Mouse (Mus musculus) midbrain, embryonic 14.5 days (tissue): ENCODE results near the gene Ntn1. TPM values are rescaled to one million over a fixed set of nuclear protein-coding genes. Genes with fewer than 3 reads are reported as not detected.

Source experiments
- ATAC-seq: fragments of 200-750 bp; cut with Nextera tagmentation; 2 replicates; pipeline ENCODE4 v1.8.0; 2017; ENCODE audit warnings: moderate number of reproducible peaks, moderate library complexity; ENCODE audit not compliant: low FRiP score, low TSS enrichment
- DNase-seq: peaks from one replicate; pipeline ENCODE4 v3.0.0-alpha.2; 2015
- H3K27ac ChIP-seq: fragments of 300-500 bp; sonication (generic); replicated peaks from 2 replicates; pipeline ENCODE4 v1.5.1; 2014; ENCODE audit warnings: mild to moderate bottlenecking, low read depth, low read length, moderate library complexity
- H3K27me3 ChIP-seq: fragments of 300-500 bp; sonication (generic); 2 replicates; pipeline ENCODE4 v1.6.1; 2014; ENCODE audit warnings: low read length, control low read depth, mixed read lengths; ENCODE audit not compliant: control insufficient read depth, insufficient read depth
- H3K36me3 ChIP-seq: fragments of 300-500 bp; sonication (generic); 2 replicates; pipeline ENCODE4 v1.6.1; 2014; ENCODE audit warnings: low read length, control low read depth; ENCODE audit not compliant: control insufficient read depth, insufficient read depth
- H3K4me1 ChIP-seq: fragments of 300-500 bp; sonication (generic); 2 replicates; pipeline ENCODE4 v1.6.1; 2014; ENCODE audit warnings: mild to moderate bottlenecking, antibody characterized with exemption, low read length, control low read depth; ENCODE audit not compliant: control insufficient read depth, insufficient read depth
- H3K4me2 ChIP-seq: fragments of 300-500 bp; sonication (generic); 2 replicates; pipeline ENCODE4 v1.6.1; 2014; ENCODE audit warnings: mild to moderate bottlenecking, low read length, moderate library complexity
- H3K4me3 ChIP-seq: fragments of 300-500 bp; sonication (generic); replicated peaks from 2 replicates; pipeline ENCODE4 v1.5.1; 2014; ENCODE audit warnings: low read depth, low read length
- H3K9ac ChIP-seq: fragments of 300-500 bp; sonication (generic); replicated peaks from 2 replicates; pipeline ENCODE4 v1.6.1; 2014; ENCODE audit warnings: mild to moderate bottlenecking, low read length, moderate library complexity
- H3K9me3 ChIP-seq: fragments of 300-500 bp; sonication (generic); 2 replicates; pipeline ENCODE4 v1.6.1; 2016; ENCODE audit warnings: low read length, control low read depth, mixed read lengths; ENCODE audit not compliant: control insufficient read depth
- WGBS: fragments of 180-500 bp; shearing (Covaris S2); extraction: QIAGEN DNeasy Blood & Tissue Kit; methylation state at CpG from one replicate; pipeline ENCODE4 v1.1.7; 2014; 5-methylcytosine and 5-hydroxymethylcytosine counted together
- polyA plus RNA-seq: library from polyadenylated mRNA; unstranded; fragments of >200 nt; fragmentation: Nextera tagmentation; extraction: Ambion mirVana; gene quantifications from 2 replicates; pipeline ENCODE4 v1.2.1, GENCODE M21; 2014

Gene Ntn1
- polyA plus RNA-seq, 1 experiment from 2014 or later: 8.4 TPM

GRCm38 (mm10) chr11:68436376-68436775 is 35.8 kb upstream of the Ntn1 start:
- Histone ChIP-seq H3K36me3 (no peaks in the 10 kb centered on the region), H3K4me3 (no peak overlapping the region), H3K9ac (no peak overlapping the region), H3K27me3 (peaks cover 5% of the 10 kb centered on the region), H3K9me3 (no peaks in the 10 kb centered on the region), H3K4me1 (peaks cover 11% of the 10 kb centered on the region), H3K4me2 (no peak overlapping the region), H3K27ac (no peak overlapping the region)
- 82% methylated on average over 5 of the region's 5 CpGs for WGBS
- ATAC-seq (no peak), DNase-seq (no peak)

DNA sequence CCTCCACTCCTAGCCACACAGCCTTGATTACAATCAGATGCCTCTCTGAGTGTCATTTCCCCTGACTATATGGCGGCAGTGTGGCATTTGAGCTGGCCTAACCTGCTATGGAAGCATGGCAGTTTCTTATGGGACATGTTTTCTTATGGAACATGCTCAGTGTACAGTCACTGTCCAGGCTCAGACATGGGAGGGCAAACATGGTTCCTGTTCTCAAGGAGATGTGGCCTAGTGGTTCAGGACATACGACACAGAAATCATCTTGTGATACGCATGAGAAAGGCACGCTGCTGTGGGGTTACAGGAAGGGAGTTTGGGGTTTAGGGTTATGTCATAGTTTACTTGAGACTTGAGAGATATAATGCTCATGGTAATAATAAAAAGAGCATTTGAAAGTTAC is 35.0 kb upstream of the Ntn1 start:
- Histone ChIP-seq H3K9ac (no peak overlapping the region), H3K27me3 (peaks cover 5% of the 10 kb centered on the region), H3K4me2 (no peak overlapping the region), H3K27ac (no peak overlapping the region), H3K36me3 (no peaks in the 10 kb centered on the region), H3K9me3 (no peaks in the 10 kb centered on the region), H3K4me3 (no peak overlapping the region), H3K4me1 (peaks cover 11% of the 10 kb centered on the region)
- no peak for DNase-seq
- ATAC-seq: no peak
- WGBS: 92% methylated on average over 4 of the region's 4 CpGs

GRCm38 (mm10) chr11:68434697-68435096 is 34.1 kb upstream of the Ntn1 start:
- no peak overlapping the region for H3K27ac ChIP-seq
- DNase-seq (no peak), ATAC-seq (no peak)
- 69% methylated on average over 2 of the region's 2 CpGs for WGBS
- no peaks in the 10 kb centered on the region for H3K36me3 ChIP-seq
- H3K9ac ChIP-seq: no peak overlapping the region
- H3K4me3 ChIP-seq: no peak overlapping the region
- H3K4me2 ChIP-seq: no peak overlapping the region
- H3K4me1 ChIP-seq: peaks cover 11% of the 10 kb centered on the region
- peaks cover 5% of the 10 kb centered on the region for H3K27me3 ChIP-seq
- no peaks in the 10 kb centered on the region for H3K9me3 ChIP-seq

DNA sequence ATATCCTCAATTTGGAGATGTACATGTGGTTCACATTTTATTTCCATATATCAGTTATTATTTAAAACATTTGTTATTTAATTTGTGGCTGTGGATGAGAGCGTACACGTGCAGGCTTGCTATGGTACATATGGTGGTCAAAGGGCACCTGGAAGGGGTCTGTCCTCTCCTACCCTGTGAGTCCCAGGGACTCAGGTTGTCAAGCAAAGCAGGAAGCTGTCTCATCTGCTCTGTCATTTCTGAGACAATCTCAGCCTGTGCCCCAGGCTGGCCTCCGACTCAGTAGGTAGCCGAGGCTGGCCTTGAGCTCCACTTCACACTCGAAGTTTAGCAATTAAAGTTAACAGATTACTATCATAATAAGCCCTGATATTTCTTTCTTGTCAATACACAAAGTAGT is 32.9 kb upstream of the Ntn1 start:
- Histone ChIP-seq H3K9ac (no peak overlapping the region), H3K9me3 (no peaks in the 10 kb centered on the region), H3K4me2 (no peak overlapping the region), H3K27ac (no peak overlapping the region), H3K4me1 (peaks cover 11% of the 10 kb centered on the region), H3K4me3 (no peak overlapping the region), H3K27me3 (peaks cover 5% of the 10 kb centered on the region), H3K36me3 (no peaks in the 10 kb centered on the region)
- no peak for ATAC-seq
- 89% methylated on average over 5 of the region's 5 CpGs for WGBS
- DNase-seq: no peak

DNA sequence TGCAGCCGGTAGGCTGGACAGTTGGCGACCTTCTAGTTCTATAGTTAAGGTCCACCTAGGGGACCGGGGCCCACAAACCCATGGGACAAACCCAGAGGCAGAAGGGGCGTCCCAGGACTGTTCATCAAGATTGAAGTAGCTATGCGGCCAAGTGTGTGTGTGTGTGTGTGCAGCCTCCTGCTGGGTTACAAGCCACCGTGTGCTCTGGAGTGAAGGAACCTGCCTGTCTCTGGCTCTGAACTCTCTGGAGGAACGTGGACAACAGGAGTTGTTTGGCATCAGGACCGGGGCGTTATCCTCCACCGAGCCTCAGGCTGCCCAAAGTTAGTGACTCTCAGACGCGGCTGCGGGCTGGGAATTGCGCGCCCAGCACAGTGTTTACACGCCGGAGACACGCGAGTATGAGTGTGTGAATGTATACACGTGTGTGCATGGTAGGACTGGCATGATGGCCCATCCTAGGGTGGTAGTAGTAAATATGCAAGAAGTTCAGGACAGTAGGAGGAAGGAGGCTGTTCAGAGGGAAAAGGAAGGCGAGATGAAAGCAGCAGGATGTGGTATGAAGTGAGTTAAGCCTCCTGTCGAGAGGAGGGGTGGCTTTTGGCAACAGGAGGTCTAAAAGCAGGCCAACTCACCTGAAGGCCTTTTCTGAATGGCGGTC is 31.9 kb upstream of the Ntn1 start:
- H3K4me3 ChIP-seq: peak overlapping the region; percentile 31
- no peak overlapping the region for H3K27ac ChIP-seq
- H3K9ac ChIP-seq: no peak overlapping the region
- no peaks in the 10 kb centered on the region for H3K36me3 ChIP-seq
- H3K4me1 ChIP-seq: peaks cover 11% of the 10 kb centered on the region
- no peaks in the 10 kb centered on the region for H3K9me3 ChIP-seq
- WGBS: 35% methylated on average over 23 of the region's 23 CpGs
- H3K27me3 ChIP-seq: peaks cover 5% of the 10 kb centered on the region
- DNase-seq (no peak), ATAC-seq (no peak)
- peak overlapping the region; percentile 53 for H3K4me2 ChIP-seq

DNA sequence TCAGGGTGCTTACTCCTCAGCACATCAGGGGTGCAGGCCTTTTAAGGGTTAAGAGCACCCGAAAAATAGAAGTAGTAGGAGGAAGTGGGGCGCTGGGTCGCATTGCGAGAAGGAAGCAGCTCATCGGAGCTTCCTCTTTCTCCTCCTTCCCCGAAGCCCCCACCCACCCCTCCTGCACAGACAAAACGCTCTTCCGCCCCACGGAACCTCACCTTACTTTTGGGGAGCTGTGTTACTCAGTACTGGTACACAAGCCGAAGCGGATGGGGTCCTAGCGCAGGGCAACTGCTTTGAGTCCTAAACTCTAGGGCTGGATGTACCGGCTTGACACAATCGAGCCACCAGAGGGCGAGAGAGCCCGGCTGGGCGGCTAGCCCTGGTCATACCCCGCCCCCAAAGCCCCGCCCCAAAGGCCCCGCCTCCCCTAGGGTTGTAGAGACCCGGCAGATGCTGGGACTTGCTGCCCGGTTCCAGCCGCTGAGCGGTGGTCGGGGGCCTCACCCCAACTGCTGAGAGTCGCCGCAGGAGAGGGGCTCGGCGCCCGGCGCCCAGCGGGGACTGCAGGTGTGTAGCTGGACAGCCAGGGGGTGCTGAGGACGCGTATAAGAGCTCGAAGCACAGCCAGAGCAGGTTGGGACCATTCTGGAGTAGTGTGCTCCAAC is 31.2 kb upstream of the Ntn1 start, which contains the start of gene Pik3r5:
Gene Pik3r5, plus strand, starts transcription at position 423 of the 662 bp plus-strand sequence.
- Histone ChIP-seq H3K9ac (no peak within 1 kb of the TSS), H3K27ac (no peak within 1 kb of the TSS), H3K27me3 (peaks cover 5% of the 10 kb centered on the region), H3K9me3 (no peaks in the 10 kb centered on the region), H3K4me2 (peak within 1 kb of the TSS; percentile 53), H3K36me3 (no peaks in the 10 kb centered on the region), H3K4me1 (peaks cover 11% of the 10 kb centered on the region), H3K4me3 (peak within 1 kb of the TSS; percentile 31)
- 9% methylated on average over 35 of the region's 35 CpGs for WGBS
- ATAC-seq (peak; percentile 62; the same call in 1 of the 2 replicates), DNase-seq (peak; percentile 83)

- Histone ChIP-seq H3K4me1 (peaks cover 15% of the 10 kb centered on the region), H3K9ac (no peak overlapping the region), H3K27me3 (peaks cover 5% of the 10 kb centered on the region), H3K27ac (no peak overlapping the region), H3K9me3 (no peaks in the 10 kb centered on the region), H3K36me3 (no peaks in the 10 kb centered on the region), H3K4me2 (no peak overlapping the region), H3K4me3 (no peak overlapping the region)
- ATAC-seq: no peak
- WGBS: 73% methylated on average over 5 of the region's 5 CpGs
- DNase-seq: no peak
These were observed 30.0 kb upstream of the Ntn1 start for GRCm38 (mm10) chr11:68430662-68431061.

GRCm38 (mm10) chr11:68427083-68427570 is 26.5 kb upstream of the Ntn1 start:
- Histone ChIP-seq H3K4me1 (peaks cover 11% of the 10 kb centered on the region), H3K4me3 (no peak overlapping the region), H3K36me3 (no peaks in the 10 kb centered on the region), H3K4me2 (no peak overlapping the region), H3K27ac (no peak overlapping the region), H3K27me3 (no peaks in the 10 kb centered on the region), H3K9me3 (no peaks in the 10 kb centered on the region), H3K9ac (no peak overlapping the region)
- ATAC-seq (no peak), DNase-seq (no peak)
- 77% methylated on average over 5 of the region's 5 CpGs for WGBS
